Mouse (Mus musculus) hindbrain, embryonic 12.5 days (tissue): Measurements from ENCODE around the gene Igf2r. TPM values are rescaled to one million over a fixed set of nuclear protein-coding genes. Genes with fewer than 3 reads are reported as not detected.

Experiments
- ATAC-seq: fragments of 200-750 bp; cut with Nextera tagmentation; 2 replicates; pipeline ENCODE4 v1.8.0; 2017; ENCODE audit warnings: moderate TSS enrichment; ENCODE audit not compliant: low FRiP score
- H3K27ac ChIP-seq: fragments of 300-500 bp; sonication (generic); 2 replicates; pipeline ENCODE4 v1.5.1; 2016; ENCODE audit warnings: mild to moderate bottlenecking
- H3K27me3 ChIP-seq: fragments of 300-500 bp; sonication (generic); 2 replicates; pipeline ENCODE4 v1.6.1; 2016; ENCODE audit warnings: mild to moderate bottlenecking
- H3K36me3 ChIP-seq: fragments of 300-500 bp; sonication (generic); 2 replicates; pipeline ENCODE4 v1.6.1; 2016; ENCODE audit warnings: mild to moderate bottlenecking
- H3K4me1 ChIP-seq: fragments of 300-500 bp; sonication (generic); 2 replicates; pipeline ENCODE4 v1.6.1; 2016
- H3K4me2 ChIP-seq: fragments of 300-500 bp; sonication (generic); replicated peaks from 2 replicates; pipeline ENCODE4 v1.6.1; 2016; ENCODE audit warnings: mild to moderate bottlenecking
- H3K4me3 ChIP-seq: fragments of 300-500 bp; sonication (generic); 2 replicates; pipeline ENCODE4 v1.5.1; 2016; ENCODE audit warnings: mild to moderate bottlenecking
- H3K9ac ChIP-seq: fragments of 300-500 bp; sonication (generic); 2 replicates; pipeline ENCODE4 v1.6.1; 2016; ENCODE audit warnings: mild to moderate bottlenecking, moderate library complexity
- H3K9me3 ChIP-seq: fragments of 300-500 bp; sonication (generic); replicated peaks from 2 replicates; pipeline ENCODE4 v1.6.1; 2016; ENCODE audit warnings: mild to moderate bottlenecking
- WGBS: fragments of 180-500 bp; shearing (Covaris S2); methylation state at CpG from one replicate; pipeline ENCODE4 v1.1.7; 2016; 5-methylcytosine and 5-hydroxymethylcytosine counted together
- polyA plus RNA-seq: library from polyadenylated mRNA; unstranded; fragments of >200 nt; fragmentation: Nextera tagmentation; extraction: Ambion mirVana; gene quantifications from 2 replicates; pipeline ENCODE4 v1.2.1, GENCODE M21; 2016

Igf2r gene
- polyA plus RNA-seq, 1 experiment from 2014 or later, result 27.5 TPM

GRCm38 (mm10) chr17:12754243-12755007, 15.0 kb downstream of the Igf2r start:
- Histone ChIP-seq H3K36me3 (no peaks in the 10 kb centered on the region; the same call in 1 of the 2 replicates), H3K4me1 (peaks cover 46% of the 10 kb centered on the region), H3K27ac (no peak overlapping the region), H3K9me3 (no peaks in the 10 kb centered on the region), H3K4me2 (no peak overlapping the region), H3K9ac (no peak overlapping the region), H3K4me3 (no peak overlapping the region), H3K27me3 (no peaks in the 10 kb centered on the region)
- ATAC-seq, result no peak
- 82% methylated on average over 3 of the region's 3 CpGs for WGBS

- Histone ChIP-seq H3K4me1 (peaks cover 42% of the 10 kb centered on the region), H3K9ac (no peak overlapping the region), H3K4me3 (no peak overlapping the region), H3K27ac (no peak overlapping the region), H3K4me2 (no peak overlapping the region), H3K36me3 (no peaks in the 10 kb centered on the region; the same call in none of the 2 replicates), H3K9me3 (no peaks in the 10 kb centered on the region), H3K27me3 (no peaks in the 10 kb centered on the region)
- no peak for ATAC-seq
- 80% methylated on average over 4 of the region's 4 CpGs for WGBS
Observed at GRCm38 (mm10) chr17:12753050-12753449, 16.4 kb downstream of the Igf2r start.

GRCm38 (mm10) chr17:12751641-12752040, 17.8 kb downstream of the Igf2r start:
- Histone ChIP-seq H3K4me1 (peaks cover 39% of the 10 kb centered on the region), H3K4me2 (no peak overlapping the region), H3K4me3 (no peak overlapping the region), H3K27me3 (no peaks in the 10 kb centered on the region), H3K27ac (no peak overlapping the region; the same call in 1 of the 2 replicates), H3K9ac (no peak overlapping the region), H3K36me3 (peaks cover 2% of the 10 kb centered on the region), H3K9me3 (no peaks in the 10 kb centered on the region)
- no peak for ATAC-seq
- WGBS, result 66% methylated on average over 4 of the region's 4 CpGs

GRCm38 (mm10) chr17:12751218-12751617, 18.2 kb downstream of the Igf2r start:
- H3K4me3 ChIP-seq, result no peak overlapping the region
- no peak overlapping the region for H3K9ac ChIP-seq
- peaks cover 4% of the 10 kb centered on the region for H3K36me3 ChIP-seq
- no peaks in the 10 kb centered on the region for H3K27me3 ChIP-seq
- no peak overlapping the region for H3K4me2 ChIP-seq
- H3K9me3 ChIP-seq, result no peaks in the 10 kb centered on the region
- ATAC-seq, result no peak
- no peak overlapping the region for H3K27ac ChIP-seq
- 48% methylated on average over 4 of the region's 4 CpGs for WGBS
- peaks cover 39% of the 10 kb centered on the region for H3K4me1 ChIP-seq

GRCm38 (mm10) chr17:12750591-12751170, 18.8 kb downstream of the Igf2r start:
- Histone ChIP-seq H3K27me3 (no peaks in the 10 kb centered on the region), H3K9ac (no peak overlapping the region), H3K27ac (peak overlapping the region; percentile 35), H3K4me1 (peaks cover 39% of the 10 kb centered on the region), H3K4me2 (no peak overlapping the region), H3K4me3 (no peak overlapping the region), H3K36me3 (peaks cover 9% of the 10 kb centered on the region), H3K9me3 (no peaks in the 10 kb centered on the region)
- no peak for ATAC-seq
- 66% methylated on average over 9 of the region's 9 CpGs for WGBS

GRCm38 (mm10) chr17:12749421-12750367, 19.8 kb downstream of the Igf2r start:
- Histone ChIP-seq H3K27ac (peak overlapping the region; percentile 52; the same call in 1 of the 2 replicates), H3K9me3 (no peaks in the 10 kb centered on the region), H3K9ac (no peak overlapping the region), H3K4me3 (no peak overlapping the region), H3K36me3 (peaks cover 16% of the 10 kb centered on the region), H3K27me3 (no peaks in the 10 kb centered on the region), H3K4me1 (peaks cover 37% of the 10 kb centered on the region), H3K4me2 (no peak overlapping the region)
- ATAC-seq, result no peak
- 50% methylated on average over 8 of the region's 8 CpGs for WGBS

- H3K27me3 ChIP-seq, result no peaks in the 10 kb centered on the region
- H3K9ac ChIP-seq, result no peak overlapping the region
- WGBS, result 82% methylated on average over 4 of the region's 4 CpGs
- peaks cover 53% of the 10 kb centered on the region for H3K36me3 ChIP-seq
- H3K27ac ChIP-seq, result no peak overlapping the region
- H3K4me3 ChIP-seq, result no peak overlapping the region
- H3K4me2 ChIP-seq, result no peak overlapping the region
- peaks cover 28% of the 10 kb centered on the region for H3K9me3 ChIP-seq
- ATAC-seq, result no peak
- peaks cover 16% of the 10 kb centered on the region for H3K4me1 ChIP-seq
Observed at GRCm38 (mm10) chr17:12745761-12746160, 23.7 kb downstream of the Igf2r start.

GRCm38 (mm10) chr17:12744071-12744470, 25.4 kb downstream of the Igf2r start:
- WGBS, result 77% methylated on average over 1 of the region's 1 CpGs

GRCm38 (mm10) chr17:12742151-12742908, 27.1 kb downstream of the Igf2r start:
- peak overlapping the region; percentile 47 for H3K4me3 ChIP-seq
- H3K9ac ChIP-seq, result peak overlapping the region; percentile 62
- no peaks in the 10 kb centered on the region for H3K4me1 ChIP-seq
- peaks cover 71% of the 10 kb centered on the region for H3K36me3 ChIP-seq
- peak; percentile 43; the same call in 1 of the 2 replicates for ATAC-seq
- H3K9me3 ChIP-seq, result peaks cover 29% of the 10 kb centered on the region
- peak overlapping the region; percentile 63 for H3K4me2 ChIP-seq
- H3K27ac ChIP-seq, result no peak overlapping the region
- no peaks in the 10 kb centered on the region for H3K27me3 ChIP-seq
- WGBS, result 47% methylated on average over 38 of the region's 38 CpGs

More at GRCm38 (mm10) chr17:12744071-12744470, 25.4 kb downstream of the Igf2r start:
- H3K4me1 ChIP-seq, result peaks cover 1% of the 10 kb centered on the region
- H3K4me3 ChIP-seq, result no peak overlapping the region
- no peak overlapping the region for H3K4me2 ChIP-seq
- H3K27ac ChIP-seq, result no peak overlapping the region
- no peak for ATAC-seq
- no peak overlapping the region for H3K9ac ChIP-seq
- H3K27me3 ChIP-seq, result no peaks in the 10 kb centered on the region
- H3K36me3 ChIP-seq, result peaks cover 64% of the 10 kb centered on the region
- H3K9me3 ChIP-seq, result peaks cover 29% of the 10 kb centered on the region

- peak; percentile 66 for ATAC-seq
- peak overlapping the region; percentile 47 for H3K4me3 ChIP-seq
- peaks cover 69% of the 10 kb centered on the region for H3K36me3 ChIP-seq
- peak overlapping the region; percentile 62 for H3K9ac ChIP-seq
- H3K27me3 ChIP-seq, result no peaks in the 10 kb centered on the region
- peak overlapping the region; percentile 63 for H3K4me2 ChIP-seq
- WGBS, result 56% methylated on average over 45 of the region's 45 CpGs
- H3K4me1 ChIP-seq, result no peaks in the 10 kb centered on the region
- H3K27ac ChIP-seq, result no peak overlapping the region
- H3K9me3 ChIP-seq, result peaks cover 29% of the 10 kb centered on the region
Observed at GRCm38 (mm10) chr17:12741218-12741968, 28.1 kb downstream of the Igf2r start.

GRCm38 (mm10) chr17:12740317-12740716, 29.1 kb downstream of the Igf2r start:
- Histone ChIP-seq H3K9ac (no peak overlapping the region), H3K27me3 (no peaks in the 10 kb centered on the region), H3K27ac (no peak overlapping the region), H3K9me3 (peaks cover 29% of the 10 kb centered on the region), H3K4me1 (no peaks in the 10 kb centered on the region), H3K4me3 (no peak overlapping the region), H3K4me2 (no peak overlapping the region), H3K36me3 (peaks cover 65% of the 10 kb centered on the region)
- ATAC-seq, result no peak
- 70% methylated on average over 2 of the region's 2 CpGs for WGBS
